Mouse (Mus musculus) intestine, postnatal 0 days (tissue): ENCODE data around the gene Stx3. TPM values are rescaled to one million over a fixed set of nuclear protein-coding genes. Genes with fewer than 3 reads are reported as not detected.

ENCODE experiments used
- ATAC-seq: fragments of 200-750 bp; cut with Nextera tagmentation; 2 replicates; pipeline ENCODE4 v1.8.0; 2017; ENCODE audit warnings: mild to moderate bottlenecking, moderate TSS enrichment, moderate library complexity
- H3K27ac ChIP-seq: fragments of 300-500 bp; sonication (generic); 2 replicates; pipeline ENCODE4 v1.5.1; 2014; ENCODE audit warnings: mild to moderate bottlenecking, low read depth, low read length, moderate library complexity
- H3K27me3 ChIP-seq: fragments of 300-500 bp; sonication (generic); replicated peaks from 2 replicates; pipeline ENCODE4 v1.6.1; 2014; ENCODE audit warnings: low read length, mixed read lengths; ENCODE audit not compliant: control insufficient read depth, insufficient read depth
- H3K36me3 ChIP-seq: fragments of 300-500 bp; sonication (generic); 2 replicates; pipeline ENCODE4 v1.6.1; 2014; ENCODE audit warnings: mild to moderate bottlenecking, moderate library complexity; ENCODE audit not compliant: control insufficient read depth, insufficient read depth
- H3K4me1 ChIP-seq: fragments of 300-500 bp; sonication (generic); replicated peaks from 2 replicates; pipeline ENCODE4 v1.6.1; 2014; ENCODE audit warnings: antibody characterized with exemption, low read length, mixed read lengths; ENCODE audit not compliant: control insufficient read depth, insufficient read depth
- H3K4me2 ChIP-seq: fragments of 300-500 bp; sonication (generic); replicated peaks from 2 replicates; pipeline ENCODE4 v1.6.1; 2014; ENCODE audit warnings: low read depth, mild to moderate bottlenecking, moderate library complexity
- H3K4me3 ChIP-seq: fragments of 300-500 bp; sonication (generic); 2 replicates; pipeline ENCODE4 v1.5.1; 2014; ENCODE audit warnings: low read depth, low read length
- H3K9ac ChIP-seq: fragments of 300-500 bp; sonication (generic); 2 replicates; pipeline ENCODE4 v1.6.1; 2014; ENCODE audit warnings: mild to moderate bottlenecking, low read depth, low read length
- H3K9me3 ChIP-seq: fragments of 300-500 bp; sonication (generic); 2 replicates; pipeline ENCODE4 v1.6.1; 2016; ENCODE audit warnings: mixed run types; ENCODE audit not compliant: control insufficient read depth
- CTCF ChIP-seq: sonication (generic); IDR thresholded peaks from 2 replicates; pipeline ENCODE4 v1.5.1; 2016; ENCODE audit warnings: low read depth, mild to moderate bottlenecking, control low read depth, antibody characterized with exemption, moderate library complexity
- WGBS: fragments of 180-500 bp; shearing (Covaris S2); extraction: QIAGEN DNeasy Blood & Tissue Kit; methylation state at CpG from one replicate; pipeline ENCODE4 v1.1.7; 2014; 5-methylcytosine and 5-hydroxymethylcytosine counted together
- polyA plus RNA-seq: library from polyadenylated mRNA; unstranded; fragments of >200 nt; fragmentation: Nextera tagmentation; extraction: Ambion mirVana; gene quantifications from 2 replicates; pipeline ENCODE4 v1.2.1, GENCODE M21; 2015

The Stx3 gene
- polyA plus RNA-seq, 1 experiment from 2014 or later = 125 TPM

DNA sequence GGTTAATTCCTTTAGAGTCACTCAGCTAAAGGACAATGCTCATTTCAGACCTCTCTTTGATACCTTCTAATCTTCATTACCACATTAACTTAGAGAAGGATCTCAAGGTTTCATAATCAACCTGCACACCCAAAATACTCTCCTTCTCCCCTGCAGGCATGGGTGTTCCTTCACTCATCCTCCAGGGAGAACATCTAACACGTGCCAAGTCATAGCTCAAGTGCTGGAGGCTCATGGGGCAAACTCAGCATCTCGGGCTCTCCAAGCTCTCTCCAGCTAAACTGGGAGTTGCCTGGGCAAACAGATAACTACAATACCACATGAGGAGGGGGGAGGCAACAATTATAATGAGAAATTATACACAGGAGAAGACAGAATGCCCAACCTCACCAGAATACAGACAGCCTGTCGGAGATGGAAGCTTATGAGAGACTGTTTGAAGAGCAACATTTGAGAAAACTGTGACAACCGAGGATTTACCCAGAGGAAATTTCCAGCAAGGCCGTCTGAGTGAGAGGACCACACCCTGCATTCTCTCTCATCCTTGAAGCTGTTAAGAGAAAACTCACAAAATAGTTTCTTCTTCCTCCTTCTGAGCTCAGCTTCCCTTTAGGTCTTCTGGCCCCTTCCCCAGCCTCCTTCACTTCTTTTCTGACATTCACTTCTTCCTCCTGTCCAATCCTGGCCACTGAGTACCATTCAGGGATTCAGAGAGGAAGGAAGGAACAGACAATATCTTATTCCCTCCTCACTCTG, 9.0 kb downstream of the Stx3 start:
- Histone ChIP-seq H3K27me3 (no peaks in the 10 kb centered on the region), H3K27ac (no peak overlapping the region), H3K36me3 (no peaks in the 10 kb centered on the region; the same call in 1 of the 2 replicates), H3K4me1 (no peaks in the 10 kb centered on the region; the same call in 1 of the 2 replicates), H3K4me2 (no peak overlapping the region), H3K9ac (no peak overlapping the region), H3K4me3 (no peak overlapping the region), H3K9me3 (no peaks in the 10 kb centered on the region)
- no peak for ATAC-seq
- no peak for TF ChIP-seq CTCF
- 49% methylated on average over 5 of the region's 5 CpGs for WGBS

DNA sequence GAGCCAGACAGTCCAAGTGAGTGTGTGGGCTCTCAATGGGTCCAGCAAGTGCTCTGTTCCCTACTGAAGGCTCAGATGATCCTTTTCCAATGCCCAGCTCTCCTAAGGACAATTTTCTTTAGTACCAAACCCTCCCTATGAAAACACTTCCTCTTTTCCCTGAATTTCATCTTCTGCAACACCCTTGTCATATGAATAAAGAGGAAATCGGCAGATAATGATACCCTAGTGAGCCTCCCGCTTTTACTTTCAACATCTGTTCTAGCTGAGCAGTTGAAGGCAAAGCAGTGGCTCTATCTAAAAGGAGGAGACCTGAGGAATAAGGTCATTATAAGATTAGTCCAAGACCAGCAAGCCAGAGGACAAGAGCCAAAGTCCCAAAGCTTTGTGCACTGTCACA, 10.8 kb downstream of the Stx3 start:
- Histone ChIP-seq H3K9me3 (no peaks in the 10 kb centered on the region), H3K4me1 (no peaks in the 10 kb centered on the region), H3K4me3 (no peak overlapping the region), H3K4me2 (no peak overlapping the region), H3K9ac (no peak overlapping the region), H3K27ac (no peak overlapping the region), H3K27me3 (no peaks in the 10 kb centered on the region), H3K36me3 (no peaks in the 10 kb centered on the region; the same call in 1 of the 2 replicates)
- no peak for TF ChIP-seq CTCF
- WGBS = 75% methylated on average over 2 of the region's 2 CpGs
- no peak for ATAC-seq

- TF ChIP-seq CTCF = no peak
These were observed 11.4 kb downstream of the Stx3 start for GRCm38 (mm10) chr19:11807822-11808221.

GRCm38 (mm10) chr19:11807251-11807650, 12.0 kb downstream of the Stx3 start:
- Histone ChIP-seq H3K4me1 (no peaks in the 10 kb centered on the region), H3K27ac (no peak overlapping the region), H3K9ac (no peak overlapping the region), H3K36me3 (peaks cover 4% of the 10 kb centered on the region; the same call in 1 of the 2 replicates), H3K27me3 (no peaks in the 10 kb centered on the region), H3K4me2 (no peak overlapping the region), H3K9me3 (no peaks in the 10 kb centered on the region), H3K4me3 (no peak overlapping the region)
- no peak for TF ChIP-seq CTCF
- no peak for ATAC-seq
- WGBS = 50% methylated on average over 2 of the region's 2 CpGs

More at GRCm38 (mm10) chr19:11807822-11808221, 11.4 kb downstream of the Stx3 start:
- Histone ChIP-seq H3K27ac (no peak overlapping the region), H3K4me3 (no peak overlapping the region), H3K9ac (no peak overlapping the region), H3K4me1 (no peaks in the 10 kb centered on the region), H3K9me3 (no peaks in the 10 kb centered on the region), H3K27me3 (no peaks in the 10 kb centered on the region), H3K4me2 (no peak overlapping the region), H3K36me3 (no peaks in the 10 kb centered on the region; the same call in 1 of the 2 replicates)
- 77% methylated on average over 6 of the region's 6 CpGs for WGBS
- ATAC-seq = no peak

GRCm38 (mm10) chr19:11804423-11804822, 14.8 kb downstream of the Stx3 start:
- Histone ChIP-seq H3K9ac (no peak overlapping the region), H3K4me2 (no peak overlapping the region), H3K4me3 (no peak overlapping the region), H3K4me1 (no peaks in the 10 kb centered on the region), H3K36me3 (0 out of 2 replicates have a peak, but pooled peaks cover 4% of the 10 kb centered on the region), H3K27me3 (no peaks in the 10 kb centered on the region), H3K27ac (no peak overlapping the region), H3K9me3 (no peaks in the 10 kb centered on the region)
- no peak for ATAC-seq
- 31% methylated on average over 1 of the region's 1 CpGs for WGBS
- no peak for TF ChIP-seq CTCF

DNA sequence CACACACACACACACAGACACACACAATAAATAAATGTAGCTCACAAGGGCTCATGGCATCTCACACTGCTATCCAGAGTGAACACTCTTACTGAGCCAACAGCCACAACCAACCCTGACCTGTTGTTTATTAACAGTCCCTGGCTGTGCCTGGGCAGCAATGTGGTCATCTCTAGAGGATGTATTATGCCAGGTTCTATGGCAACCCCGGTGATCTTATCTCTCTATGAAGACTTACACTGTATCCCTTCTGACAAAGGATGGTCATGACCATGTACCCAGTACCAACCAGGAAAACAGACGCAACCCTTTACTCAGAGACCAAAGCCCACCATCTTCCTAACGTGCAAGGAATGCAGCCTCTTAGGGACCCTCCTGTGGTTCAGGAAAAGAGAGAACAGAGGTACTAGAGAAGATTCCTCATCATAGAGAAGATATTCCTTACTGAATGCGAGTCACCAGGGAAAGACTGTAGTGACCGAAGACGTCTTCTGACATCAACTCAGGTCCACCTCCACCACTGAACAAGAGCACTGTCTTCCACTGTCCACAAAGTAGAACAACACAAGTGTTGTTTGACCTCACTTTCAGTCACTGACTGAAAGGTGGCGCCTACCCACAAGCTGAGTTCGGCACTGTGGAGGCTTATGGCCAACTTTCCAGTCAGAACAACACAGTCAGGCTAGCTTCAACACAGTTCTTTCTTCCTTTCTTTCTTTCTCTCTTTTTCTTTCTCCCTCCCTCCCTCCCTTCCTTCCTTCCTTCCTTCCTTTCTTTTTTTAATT, 18.5 kb downstream of the Stx3 start:
- 68% methylated on average over 8 of the region's 8 CpGs for WGBS
- H3K4me2 ChIP-seq = no peak overlapping the region
- H3K27ac ChIP-seq = no peak overlapping the region
- no peaks in the 10 kb centered on the region for H3K9me3 ChIP-seq
- peak; percentile 48 for TF ChIP-seq CTCF
- H3K27me3 ChIP-seq = no peaks in the 10 kb centered on the region
- no peak overlapping the region for H3K9ac ChIP-seq
- no peak overlapping the region for H3K4me3 ChIP-seq
- H3K4me1 ChIP-seq = peaks cover 3% of the 10 kb centered on the region; the same call in 1 of the 2 replicates
- ATAC-seq = peak; percentile 71
- H3K36me3 ChIP-seq = 0 out of 2 replicates have a peak, but pooled peaks cover 4% of the 10 kb centered on the region
